Comparison of ENCODE assay signal across 13 mouse cellular contexts in the genomic region with DNA sequence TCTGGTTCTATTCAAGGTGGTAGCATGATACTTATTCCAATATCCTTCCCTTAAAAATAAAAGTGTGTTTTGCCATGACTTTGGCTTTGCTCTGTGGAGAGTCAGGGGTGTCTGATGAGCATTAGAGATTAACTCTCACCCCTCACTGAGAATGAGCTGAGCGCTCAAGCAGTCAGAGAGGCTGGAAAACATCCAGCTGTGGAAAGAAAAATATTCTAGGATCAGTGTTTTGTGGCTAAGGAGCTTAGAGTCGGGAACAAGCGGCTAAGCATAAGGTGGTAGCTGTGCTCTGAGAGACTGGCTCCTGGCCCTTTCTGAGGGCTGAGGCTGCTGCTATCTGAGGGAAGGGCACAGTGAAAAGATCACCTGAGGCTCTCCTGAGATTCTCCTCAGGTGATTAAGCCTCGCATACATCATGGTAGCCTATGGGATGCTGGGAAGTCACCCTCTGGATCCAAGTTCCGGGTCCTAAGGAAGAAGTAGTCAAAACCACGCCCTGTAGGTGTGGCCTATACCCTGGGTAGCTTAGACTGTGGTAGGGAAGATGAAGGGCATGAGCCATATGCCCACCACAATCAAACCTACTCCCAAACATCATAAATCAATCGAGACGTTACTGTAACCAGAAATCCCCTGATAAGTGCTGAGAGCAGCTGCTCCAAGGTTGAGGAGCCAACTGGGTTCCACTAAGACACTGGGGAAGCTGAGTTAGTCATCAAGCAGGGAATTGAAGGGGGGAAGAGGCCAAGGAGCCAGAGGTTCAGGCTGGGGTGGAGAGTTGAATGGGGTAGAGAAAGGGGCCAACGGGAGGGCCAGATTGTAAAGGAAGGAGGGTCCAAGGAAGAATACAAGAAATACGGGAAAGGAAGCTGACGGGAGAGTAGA.
A peak's percentile ranks its signal among the peaks of the same experiment; 100 is the strongest.
DNase-seq lines count a peak whose midpoint lies in the region; ATAC-seq and TF ChIP-seq lines count a peak whose summit lies in the region.
"Had no signal": no experiment of that assay in that cellular context is flagged by ENCODE, and none has a peak within 500 bp of the region (broad histone marks: within the 10 kb centered on the region; RNA-seq: fewer than 3 reads in every experiment).

No protein-coding gene starts in this region.

- TF ChIP-seq CTCF in liver, postnatal 0 days (IDR thresholded peaks at IDR 0.05; ENCODE audit: low read depth): no peak

- ATAC-seq in heart, embryonic 15.5 days (replicated peaks; ENCODE audit: insufficient number of reproducible peaks, insufficient read depth, low FRiP score, low read depth): no peak
- ATAC-seq in liver, postnatal 0 days: no peak
- ATAC-seq in limb, embryonic 14.5 days (ENCODE audit: low FRiP score, low read depth): no peak
- ATAC-seq: lung, postnatal 0 days had no signal

- no peak overlapping the region for H3K9ac ChIP-seq in heart, embryonic 15.5 days
- H3K9ac ChIP-seq in liver, postnatal 0 days (replicated peaks): no peak overlapping the region
- no peak overlapping the region for H3K9ac ChIP-seq in limb, embryonic 14.5 days (ENCODE audit: low read depth, low read length, severe bottlenecking)
- H3K9ac ChIP-seq: forebrain, embryonic 12.5 days; hindbrain, embryonic 15.5 days; limb, embryonic 12.5 days had no signal

- 57% methylated on average over 11 of the region's 11 CpGs for WGBS in heart, embryonic 15.5 days
- 62% methylated on average over 11 of the region's 11 CpGs for WGBS in liver, postnatal 0 days (ENCODE audit: insufficient replicate concordance)
- 52% methylated on average over 11 of the region's 11 CpGs for WGBS in limb, embryonic 14.5 days

- DNase-seq in heart, postnatal 4 days: no peak
- DNase-seq in liver, postnatal 0 days: no peak
- no peak for DNase-seq in liver
- peak; percentile 71 for DNase-seq in limb, embryonic 14.5 days (ENCODE audit: low spot score)
- no peak for DNase-seq in right cerebral cortex, postnatal 10 days (ENCODE audit: low spot score in 2 of 2)
- DNase-seq: cerebellum, adult 11-12 months had no signal

- no peaks in the 10 kb centered on the region for H3K36me3 ChIP-seq in heart, embryonic 15.5 days
- H3K36me3 ChIP-seq in liver, postnatal 0 days (replicated peaks; ENCODE audit: insufficient read depth, low read length): no peaks in the 10 kb centered on the region
- H3K36me3 ChIP-seq in limb, embryonic 14.5 days (ENCODE audit: control insufficient read depth, insufficient read depth, low read length): no peaks in the 10 kb centered on the region
- H3K36me3 ChIP-seq: forebrain, embryonic 12.5 days; hindbrain, embryonic 15.5 days; limb, embryonic 12.5 days; midbrain, embryonic 10.5 days had no signal

- no peaks in the 10 kb centered on the region for H3K9me3 ChIP-seq in heart, embryonic 15.5 days (replicated peaks)
- H3K9me3 ChIP-seq in liver, postnatal 0 days (ENCODE audit: low read length): no peaks in the 10 kb centered on the region
- H3K9me3 ChIP-seq in limb, embryonic 14.5 days (ENCODE audit: control insufficient read depth, low read length): no peaks in the 10 kb centered on the region
- H3K9me3 ChIP-seq: forebrain, embryonic 12.5 days; hindbrain, embryonic 15.5 days; limb, embryonic 12.5 days; midbrain, embryonic 10.5 days had no signal

- H3K27me3 ChIP-seq in heart, embryonic 15.5 days: no peaks in the 10 kb centered on the region
- no peaks in the 10 kb centered on the region for H3K27me3 ChIP-seq in liver, postnatal 0 days (ENCODE audit: insufficient read depth, low read length)
- H3K27me3 ChIP-seq in limb, embryonic 14.5 days (ENCODE audit: control insufficient read depth, insufficient read depth, low read length): no peaks in the 10 kb centered on the region
- H3K27me3 ChIP-seq: forebrain, embryonic 12.5 days; hindbrain, embryonic 15.5 days; limb, embryonic 12.5 days had no signal

- H3K4me1 ChIP-seq in heart, embryonic 15.5 days (replicated peaks): peaks cover 44% of the 10 kb centered on the region
- no peaks in the 10 kb centered on the region for H3K4me1 ChIP-seq in liver, postnatal 0 days (ENCODE audit: insufficient read depth)
- H3K4me1 ChIP-seq in brown adipose tissue, adult 24 weeks (ENCODE audit: control insufficient read depth, insufficient read depth, insufficient read length, low read length): peaks cover 16% of the 10 kb centered on the region; the same call in 1 of the 2 replicates
- peaks cover 30% of the 10 kb centered on the region for H3K4me1 ChIP-seq in limb, embryonic 14.5 days (ENCODE audit: control insufficient read depth, insufficient read depth, low read length)

- no peak for TF ChIP-seq POLR2A in limb, embryonic 14.5 days (IDR thresholded peaks at IDR 0.05; ENCODE audit: borderline replicate concordance, extremely low read depth, insufficient read depth, insufficient read length)

- H3K4me2 ChIP-seq in heart, embryonic 15.5 days: no peak overlapping the region
- no peak overlapping the region for H3K4me2 ChIP-seq in liver, postnatal 0 days (ENCODE audit: low read depth, low read length)
- no peak overlapping the region; the same call in 1 of the 2 replicates for H3K4me2 ChIP-seq in limb, embryonic 14.5 days (replicated peaks; ENCODE audit: low read depth, low read length, severe bottlenecking)
- H3K4me2 ChIP-seq: forebrain, embryonic 12.5 days; hindbrain, embryonic 15.5 days; limb, embryonic 12.5 days had no signal

- peak overlapping the region; percentile 8 for H3K27ac ChIP-seq in heart, embryonic 15.5 days
- H3K27ac ChIP-seq in liver, postnatal 0 days (ENCODE audit: low read depth): peak overlapping the region; percentile 18; the same call in 1 of the 2 replicates
- peak overlapping the region; percentile 39; the same call in 1 of the 2 replicates for H3K27ac ChIP-seq in brown adipose tissue, adult 24 weeks (replicated peaks; ENCODE audit: low read depth, low read length)
- peak overlapping the region; percentile 65 for H3K27ac ChIP-seq in limb, embryonic 14.5 days (replicated peaks; ENCODE audit: low read depth, low read length)
- H3K27ac ChIP-seq: forebrain, embryonic 12.5 days; hindbrain, embryonic 15.5 days; limb, embryonic 12.5 days; midbrain, embryonic 10.5 days had no signal

- H3K4me3 ChIP-seq in heart, embryonic 15.5 days: no peak overlapping the region
- H3K4me3 ChIP-seq in liver, postnatal 0 days (ENCODE audit: low read depth, low read length): no peak overlapping the region
- no peak overlapping the region for H3K4me3 ChIP-seq in brown adipose tissue, adult 24 weeks (ENCODE audit: insufficient read depth, low read depth, low read length)
- H3K4me3 ChIP-seq in limb, embryonic 14.5 days (replicated peaks; ENCODE audit: low read length): no peak overlapping the region
- H3K4me3 ChIP-seq: forebrain, embryonic 12.5 days; hindbrain, embryonic 15.5 days; limb, embryonic 12.5 days; midbrain, embryonic 10.5 days had no signal

- TF ChIP-seq EP300 in liver, postnatal 0 days (IDR thresholded peaks at IDR 0.05; ENCODE audit: low read depth): no peak

Comparison
In these comparisons a context has a peak if more than half of its experiments do, and no peak if none do; other contexts are left out.
1. H3K27ac ChIP-seq: peak in every context shown above with its lines; median percentile 65 in limb, embryonic 14.5 days; 39 in brown adipose tissue, adult 24 weeks; 18 in liver, postnatal 0 days; 8 in heart, embryonic 15.5 days.